Mouse (Mus musculus): ENCODE results near the gene Dhx9. TPM values are rescaled to one million over a fixed set of nuclear protein-coding genes. Genes with fewer than 3 reads are reported as not detected.
"Not testable (repeated sequence)": the region's sequence is repeated elsewhere in the genome, so short reads cannot be mapped to it uniquely, and the experiment has no call there.

The Dhx9 gene
- polyA plus RNA-seq, 1 experiment = 25.2 TPM

- Histone ChIP-seq H3K27me3 (ENCODE audit: control insufficient read depth, insufficient read depth, insufficient read length) (no peaks in the 10 kb centered on the region), H3K4me2 (ENCODE audit: low read depth) (no peak overlapping the region), H3ac (ENCODE audit: control insufficient read depth, insufficient read length) (no peak overlapping the region), H3K4me3 (no peak overlapping the region), H3K79me2 (ENCODE audit: control insufficient read depth, insufficient read depth) (no peaks in the 10 kb centered on the region), H3K36me3 (ENCODE audit: control insufficient read depth, insufficient read depth) (no peaks in the 10 kb centered on the region)
- TF ChIP-seq SRF (IDR thresholded peaks at IDR 0.05; ENCODE audit: control insufficient read depth, insufficient read length, low read depth) (no peak), USF1 (IDR thresholded peaks at IDR 0.05; ENCODE audit: low read depth) (no peak), TCF12 (IDR thresholded peaks at IDR 0.05; ENCODE audit: insufficient read depth, poor library complexity, severe bottlenecking) (no peak), MYOD1 (IDR thresholded peaks at IDR 0.05; ENCODE audit: control insufficient read depth in 1 of 3, insufficient read length in 2 of 3, low read depth in 2 of 3) (no peak)
Observed at GRCm38 (mm10) chr1:153515368-153515767, 27.9 kb upstream of the Dhx9 start.

DNA sequence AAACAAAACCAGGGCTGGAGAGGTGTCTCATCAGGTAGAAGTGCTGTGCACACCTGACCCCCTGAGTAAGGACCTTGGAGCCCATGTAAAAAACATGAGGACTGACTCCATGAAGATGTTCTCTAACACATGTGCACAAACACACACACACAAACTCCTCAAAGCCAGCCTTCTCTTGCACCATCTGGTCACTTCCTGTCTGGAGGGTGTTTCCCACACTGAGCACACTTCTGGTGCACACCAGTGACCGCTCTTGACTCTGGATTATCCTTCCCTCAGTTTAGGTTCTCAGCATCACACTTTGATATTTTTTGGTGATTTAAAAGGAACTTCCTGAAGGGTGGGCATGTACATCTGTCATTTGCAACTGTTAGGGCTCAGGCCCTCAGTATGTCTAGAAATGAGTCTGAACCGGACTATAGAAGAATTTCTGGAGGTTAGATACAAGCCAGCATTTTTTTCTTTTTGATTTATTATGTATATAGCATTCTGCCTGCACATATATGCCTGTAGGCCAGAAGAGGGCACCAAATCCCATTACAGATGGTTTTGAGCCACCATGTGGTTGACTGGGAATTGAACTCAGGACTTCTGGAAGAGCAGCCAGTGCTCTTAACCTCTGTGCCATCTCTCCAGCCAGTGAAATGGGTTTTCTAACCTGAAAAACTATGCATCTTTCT is 23.0 kb upstream of the Dhx9 start:
- Histone ChIP-seq H3ac (ENCODE audit: control insufficient read depth, insufficient read length) (no peak overlapping the region), H3K79me2 (ENCODE audit: control insufficient read depth, insufficient read depth) (no peaks in the 10 kb centered on the region), H3K4me3 (no peak overlapping the region), H3K4me2 (ENCODE audit: low read depth) (no peak overlapping the region), H3K36me3 (ENCODE audit: control insufficient read depth, insufficient read depth) (no peaks in the 10 kb centered on the region), H3K27me3 (ENCODE audit: control insufficient read depth, insufficient read depth, insufficient read length) (no peaks in the 10 kb centered on the region)
- TF ChIP-seq MAX (IDR thresholded peaks at IDR 0.05; ENCODE audit: low read depth) = no peak
- TF ChIP-seq CEBPB (IDR thresholded peaks at IDR 0.05; ENCODE audit: insufficient read depth, poor library complexity, severe bottlenecking) = no peak
- no peak for TF ChIP-seq MYOD1 (IDR thresholded peaks at IDR 0.05; ENCODE audit: control insufficient read depth in 1 of 3, insufficient read length in 2 of 3, low read depth in 2 of 3)
- no peak for TF ChIP-seq POLR2A (IDR thresholded peaks at IDR 0.05; ENCODE audit: insufficient read length, low read depth)
- TF ChIP-seq SRF (IDR thresholded peaks at IDR 0.05; ENCODE audit: control insufficient read depth, insufficient read length, low read depth) = no peak
- no peak for TF ChIP-seq TCF12 (IDR thresholded peaks at IDR 0.05; ENCODE audit: insufficient read depth, poor library complexity, severe bottlenecking)
- no peak for TF ChIP-seq TCF3 (IDR thresholded peaks at IDR 0.05; ENCODE audit: insufficient read length, low read depth)
- TF ChIP-seq REST (IDR thresholded peaks at IDR 0.05; ENCODE audit: insufficient read depth, insufficient read length) = no peak
- no peak for TF ChIP-seq POLR2AphosphoS2 (IDR thresholded peaks at IDR 0.05; ENCODE audit: insufficient read length, low read depth)
- TF ChIP-seq MYOG (IDR thresholded peaks at IDR 0.05; ENCODE audit: control insufficient read depth in 1 of 3, insufficient read depth in 1 of 3, insufficient read length in 2 of 3, low read depth in 2 of 3) = no peak
- TF ChIP-seq E2F4 (IDR thresholded peaks at IDR 0.05; ENCODE audit: insufficient read depth) = no peak

DNA sequence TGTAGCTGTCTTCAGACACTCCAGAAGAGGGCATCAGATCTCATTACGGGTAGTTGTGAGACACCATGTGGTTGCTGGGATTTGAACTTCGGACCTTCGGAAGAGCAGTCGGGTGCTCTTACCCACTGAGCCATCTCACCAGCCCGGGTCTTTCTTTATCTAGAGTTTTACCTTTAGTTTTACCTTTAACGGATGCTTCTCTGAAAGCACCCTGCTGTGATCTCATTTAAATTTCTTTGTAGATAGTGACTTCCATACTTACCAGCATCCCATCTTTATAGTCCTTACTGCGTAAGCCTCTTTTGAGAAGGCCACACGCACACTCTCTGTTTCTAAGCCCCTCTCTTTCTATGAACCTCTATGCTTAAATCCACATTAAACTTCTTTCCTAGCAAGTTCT is 22.1 kb upstream of the Dhx9 start:
- H3K79me2 ChIP-seq (ENCODE audit: control insufficient read depth, insufficient read depth); H3K27me3 ChIP-seq (ENCODE audit: control insufficient read depth, insufficient read depth, insufficient read length); H3K36me3 ChIP-seq (ENCODE audit: control insufficient read depth, insufficient read depth); H3K4me3 ChIP-seq; H3ac ChIP-seq (ENCODE audit: control insufficient read depth, insufficient read length); H3K4me2 ChIP-seq (ENCODE audit: low read depth): not testable (repeated sequence)

DNA sequence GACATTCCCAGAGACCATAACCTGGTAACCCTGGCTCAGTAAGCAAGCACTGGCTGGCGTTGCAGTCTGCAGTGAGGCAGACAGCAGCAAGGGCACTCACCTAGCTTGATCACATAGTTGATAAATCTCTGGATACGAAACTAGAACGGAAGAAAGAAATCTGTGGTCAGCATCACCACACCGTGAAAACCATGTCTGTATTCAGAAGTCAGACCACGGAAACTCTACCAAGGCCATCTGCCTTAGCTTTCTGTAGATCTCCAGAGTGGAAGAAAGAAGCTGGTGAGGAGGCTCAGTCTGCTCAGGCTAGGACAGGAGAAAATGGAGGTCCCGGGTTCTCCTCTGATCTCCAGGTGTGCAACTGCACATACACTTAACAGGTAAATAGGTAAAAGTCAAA is 21.6 kb upstream of the Dhx9 start:
- TF ChIP-seq MYOD1 (IDR thresholded peaks at IDR 0.05; ENCODE audit: control insufficient read depth in 1 of 3, insufficient read length in 2 of 3, low read depth in 2 of 3) = no peak
- no peak for TF ChIP-seq POLR2AphosphoS2 (IDR thresholded peaks at IDR 0.05; ENCODE audit: insufficient read length, low read depth)
- no peak for TF ChIP-seq POLR2A (IDR thresholded peaks at IDR 0.05; ENCODE audit: insufficient read length, low read depth)
- no peak for TF ChIP-seq E2F4 (IDR thresholded peaks at IDR 0.05; ENCODE audit: insufficient read depth)
- no peak for TF ChIP-seq MAX (IDR thresholded peaks at IDR 0.05; ENCODE audit: low read depth)
- no peak for TF ChIP-seq MYOG (IDR thresholded peaks at IDR 0.05; ENCODE audit: control insufficient read depth in 1 of 3, insufficient read depth in 1 of 3, insufficient read length in 2 of 3, low read depth in 2 of 3)
- TF ChIP-seq CEBPB (IDR thresholded peaks at IDR 0.05; ENCODE audit: insufficient read depth, poor library complexity, severe bottlenecking) = no peak
- no peak for TF ChIP-seq TCF12 (IDR thresholded peaks at IDR 0.05; ENCODE audit: insufficient read depth, poor library complexity, severe bottlenecking)
- TF ChIP-seq USF1 (IDR thresholded peaks at IDR 0.05; ENCODE audit: low read depth) = no peak
- no peak for TF ChIP-seq REST (IDR thresholded peaks at IDR 0.05; ENCODE audit: insufficient read depth, insufficient read length)
- TF ChIP-seq SRF (IDR thresholded peaks at IDR 0.05; ENCODE audit: control insufficient read depth, insufficient read length, low read depth) = no peak
- no peak for TF ChIP-seq TCF3 (IDR thresholded peaks at IDR 0.05; ENCODE audit: insufficient read length, low read depth)
- Histone ChIP-seq H3K4me2 (ENCODE audit: low read depth) (no peak overlapping the region), H3K27me3 (ENCODE audit: control insufficient read depth, insufficient read depth, insufficient read length) (no peaks in the 10 kb centered on the region), H3K79me2 (ENCODE audit: control insufficient read depth, insufficient read depth) (no peaks in the 10 kb centered on the region), H3K4me3 (no peak overlapping the region), H3K36me3 (ENCODE audit: control insufficient read depth, insufficient read depth) (no peaks in the 10 kb centered on the region), H3ac (ENCODE audit: control insufficient read depth, insufficient read length) (no peak overlapping the region)

- H3K4me3 ChIP-seq = no peak overlapping the region
- no peaks in the 10 kb centered on the region for H3K27me3 ChIP-seq (ENCODE audit: control insufficient read depth, insufficient read depth, insufficient read length)
- TF ChIP-seq MYOG (IDR thresholded peaks at IDR 0.05; ENCODE audit: control insufficient read depth in 1 of 3, insufficient read depth in 1 of 3, insufficient read length in 2 of 3, low read depth in 2 of 3) (no peak), E2F4 (IDR thresholded peaks at IDR 0.05; ENCODE audit: insufficient read depth) (no peak), MYOD1 (IDR thresholded peaks at IDR 0.05; ENCODE audit: control insufficient read depth in 1 of 3, insufficient read length in 2 of 3, low read depth in 2 of 3) (no peak), TCF3 (IDR thresholded peaks at IDR 0.05; ENCODE audit: insufficient read length, low read depth) (no peak), CEBPB (IDR thresholded peaks at IDR 0.05; ENCODE audit: insufficient read depth, poor library complexity, severe bottlenecking) (no peak), POLR2AphosphoS2 (IDR thresholded peaks at IDR 0.05; ENCODE audit: insufficient read length, low read depth) (no peak), USF1 (IDR thresholded peaks at IDR 0.05; ENCODE audit: low read depth) (no peak), MAX (IDR thresholded peaks at IDR 0.05; ENCODE audit: low read depth) (no peak), REST (IDR thresholded peaks at IDR 0.05; ENCODE audit: insufficient read depth, insufficient read length) (no peak), TCF12 (IDR thresholded peaks at IDR 0.05; ENCODE audit: insufficient read depth, poor library complexity, severe bottlenecking) (no peak), POLR2A (IDR thresholded peaks at IDR 0.05; ENCODE audit: insufficient read length, low read depth) (no peak), SRF (IDR thresholded peaks at IDR 0.05; ENCODE audit: control insufficient read depth, insufficient read length, low read depth) (no peak)
- H3K79me2 ChIP-seq (ENCODE audit: control insufficient read depth, insufficient read depth) = no peaks in the 10 kb centered on the region
- no peaks in the 10 kb centered on the region for H3K36me3 ChIP-seq (ENCODE audit: control insufficient read depth, insufficient read depth)
- H3K4me2 ChIP-seq (ENCODE audit: low read depth) = no peak overlapping the region
- H3ac ChIP-seq (ENCODE audit: control insufficient read depth, insufficient read length) = no peak overlapping the region
Observed at GRCm38 (mm10) chr1:153506266-153506665, 18.8 kb upstream of the Dhx9 start.
